Mouse (Mus musculus) layer of hippocampus, postnatal 10 days (tissue): ENCODE data around the gene Tmem242. TPM values are rescaled to one million over a fixed set of nuclear protein-coding genes. Genes with fewer than 3 reads are reported as not detected.

ENCODE experiments used
- DNase-seq, 2 experiments: peaks; one replicate each; pipeline ENCODE4 v3.0.0; 2021; ENCODE audit warnings: low spot score in 2 of 2
- microRNA-seq, 2 experiments: library from miRNA; unstranded; fragments of <30 nt; microRNA quantifications; one replicate each; pipeline ENCODE4 v1.2.0; 2021
- total RNA-seq, 2 experiments: library from RNA; stranded (reverse); gene quantifications; 2 replicates each; pipeline ENCODE4 v1.2.3; 2021

The Tmem242 gene
- total RNA-seq, 2 experiments from 2014 or later: 78.9 to 86.8 TPM

- DNase-seq: no peak
Observed at GRCm38 (mm10) chr17:5385694-5386093, 54.4 kb downstream of the Tmem242 start.

- DNase-seq: peak in 1 of 2 experiments; percentile 30
Observed at GRCm38 (mm10) chr17:5377930-5378310, 62.1 kb downstream of the Tmem242 start.

- DNase-seq: peak in 1 of 2 experiments; percentile 45
Observed at GRCm38 (mm10) chr17:5377151-5377929, 62.7 kb downstream of the Tmem242 start.

GRCm38 (mm10) chr17:5372951-5373350, 67.1 kb downstream of the Tmem242 start:
- no peak for DNase-seq

GRCm38 (mm10) chr17:5371521-5371920, 68.5 kb downstream of the Tmem242 start:
- no peak for DNase-seq

- DNase-seq: no peak
Observed at GRCm38 (mm10) chr17:5371032-5371431, 69.0 kb downstream of the Tmem242 start.

GRCm38 (mm10) chr17:5365992-5366398, 74.1 kb downstream of the Tmem242 start:
- no peak for DNase-seq

Small RNAs within 50 kb of the gene (microRNA-seq; reads per million reads assigned to microRNA genes)
- gene Gm22475: 0 reads per million in 2 experiments

Other genes starting within 250 kb of the Tmem242 start
- 1 to 10 TPM; 1.2 to 1.6 TPM for gene Ldhal6b, start 21.5 kb downstream of the Tmem242 start, total RNA-seq
- gene Zdhhc14, start 52.3 kb upstream of the Tmem242 start, total RNA-seq: 10 to 100 TPM; 29.0 to 33.2 TPM